Mouse (Mus musculus) CH12.LX (cell line): ENCODE results near the gene Mrpl39. TPM values are rescaled to one million over a fixed set of nuclear protein-coding genes. Genes with fewer than 3 reads are reported as not detected.
A peak's percentile ranks its signal among the peaks of the same experiment; 100 is the strongest.

Experiments used
- DNase-seq: peaks from one replicate; pipeline ENCODE4 v3.0.0-alpha.2; 2013; ENCODE audit errors: extremely low read depth
- H3K27ac ChIP-seq: 2 replicates; pipeline ENCODE4 v1.5.1; 2012; ENCODE audit warnings: low read depth, mild to moderate bottlenecking, control low read depth, moderate library complexity; ENCODE audit not compliant: insufficient read depth
- H3K27me3 ChIP-seq: replicated peaks from 2 replicates; pipeline ENCODE3; 2012; ENCODE audit warnings: inconsistent platforms
- H3K36me3 ChIP-seq, 2 experiments: replicated peaks in 1 of 2; 2 replicates each; pipeline versions ENCODE3 to v1.6.1; 2012; ENCODE audit warnings: inconsistent platforms in 1 of 2, low read length in 1 of 2, mild to moderate bottlenecking in 1 of 2, mixed read lengths in 1 of 2, moderate library complexity in 1 of 2; ENCODE audit not compliant: control insufficient read depth in 1 of 2, insufficient read depth in 1 of 2
- H3K4me1 ChIP-seq, 2 experiments: 2 replicates each; pipeline ENCODE4 v1.6.1; 2012; ENCODE audit warnings: inconsistent platforms in 1 of 2, moderate library complexity in 1 of 2; ENCODE audit not compliant: insufficient read depth in 2 of 2, control insufficient read depth in 1 of 2
- H3K4me2 ChIP-seq: 2 replicates; pipeline ENCODE4 v1.6.1; 2012; ENCODE audit warnings: low read depth, mild to moderate bottlenecking, control low read depth; ENCODE audit not compliant: poor library complexity, insufficient read depth, severe bottlenecking
- H3K4me3 ChIP-seq, 3 experiments: fragments of 150-350 bp in 1 of 3; sonication (generic) in 1 of 3; replicated peaks in 1 of 3; 2 replicates each; pipeline versions ENCODE3 to v1.5.1; 2011 to 2012; ENCODE audit warnings: low read depth in 2 of 3, low read length in 2 of 3, mild to moderate bottlenecking in 2 of 3, moderate library complexity in 2 of 3, control low read depth in 1 of 3, improper control_type of control experiment in 1 of 3, inconsistent platforms in 1 of 3, mixed read lengths in 1 of 3; ENCODE audit not compliant: poor library complexity in 1 of 3
- H3K79me2 ChIP-seq: replicated peaks from 2 replicates; pipeline ENCODE4 v1.6.1; 2012; ENCODE audit warnings: mild to moderate bottlenecking, moderate library complexity; ENCODE audit not compliant: control insufficient read depth, poor library complexity, insufficient read depth, severe bottlenecking; ENCODE audit errors: extremely low read depth
- H3K9ac ChIP-seq: 2 replicates; pipeline ENCODE4 v1.6.1; 2012; ENCODE audit warnings: low read depth, mild to moderate bottlenecking, control low read depth, moderate library complexity; ENCODE audit not compliant: insufficient read depth
- H3K9me3 ChIP-seq: replicated peaks from 2 replicates; pipeline ENCODE3; 2012; ENCODE audit warnings: low read length, inconsistent platforms, mixed read lengths
- BHLHE40 ChIP-seq: IDR thresholded peaks from 2 replicates; pipeline ENCODE4 v1.6.1; 2011; ENCODE audit warnings: mild to moderate bottlenecking, low read depth, low read length, improper control_type of control experiment
- HCFC1 ChIP-seq: IDR thresholded peaks from 2 replicates; pipeline ENCODE4 v1.6.1; 2012; ENCODE audit warnings: low read depth, mild to moderate bottlenecking, inconsistent platforms, low read length, improper control_type of control experiment
- IRF4 ChIP-seq: IDR thresholded peaks from 2 replicates; pipeline ENCODE4 v1.6.1; 2014; ENCODE audit warnings: low read depth, mild to moderate bottlenecking, inconsistent platforms, low read length, improper control_type of control experiment
- KAT2A ChIP-seq: IDR thresholded peaks from 2 replicates; pipeline ENCODE4 v1.6.1; 2012; ENCODE audit warnings: low read length, improper control_type of control experiment, inconsistent platforms; ENCODE audit not compliant: insufficient replicate concordance
- MAFK ChIP-seq: IDR thresholded peaks from 2 replicates; pipeline ENCODE4 v1.6.1; 2011; ENCODE audit warnings: low read length, improper control_type of control experiment; ENCODE audit not compliant: insufficient replicate concordance
- SMC3 ChIP-seq: IDR thresholded peaks from 2 replicates; pipeline ENCODE4 v1.6.1; 2011; ENCODE audit warnings: low read depth, low read length, improper control_type of control experiment
- TCF12 ChIP-seq: IDR thresholded peaks from 2 replicates; pipeline ENCODE4 v1.6.1; 2014; ENCODE audit warnings: low read depth, mild to moderate bottlenecking, inconsistent platforms, low read length, improper control_type of control experiment
- ZMIZ1 ChIP-seq: IDR thresholded peaks from 2 replicates; pipeline ENCODE4 v1.6.1; 2012; ENCODE audit warnings: low read depth, mild to moderate bottlenecking, inconsistent platforms, low read length, improper control_type of control experiment
- ZNF384 ChIP-seq: IDR thresholded peaks from 2 replicates; pipeline ENCODE4 v1.6.1; 2012; ENCODE audit warnings: low read depth, low read length, improper control_type of control experiment, inconsistent platforms
- dilution Hi-C: fragments of 300-500 bp; cut with MboI; formaldehyde crosslinking; loops from 2 replicates; pipeline ENCODE4 v1.14.3; 2020; ENCODE audit warnings: low sequenced_read_pairs; ENCODE audit not compliant: extremely low pct_unique_long_range_greater_than_20kb, extremely low pct_ligation_motif_present
- in situ Hi-C: fragments of 300-500 bp; cut with MboI; formaldehyde crosslinking; loops from 3 replicates; pipeline ENCODE4 v1.14.3; 2019; ENCODE audit warnings: low sequenced_read_pairs, low pct_ligation_motif_present, low pct_unique_long_range_greater_than_20kb, mixed read lengths
- polyA plus RNA-seq: library from polyadenylated mRNA; unstranded; fragments of >175 nt; gene quantifications from 2 replicates; pipeline ENCODE4 v1.2.1, GENCODE M21; 2012; ENCODE audit warnings: low read depth; ENCODE audit not compliant: insufficient read length
- total RNA-seq, 2 experiments: library from RNA; depleted of rRNA; stranded (reverse); fragments of 300-350 nt in 1 of 2; fragments of >200 nt in 1 of 2; gene quantifications; 2 replicates each; pipeline ENCODE4 v1.2.3; 2012 to 2014

The Mrpl39 gene
- total and polyA plus RNA-seq, 3 experiments = 102 to 123 (median 110) TPM

- Histone ChIP-seq H3K4me1 (no peaks in the 10 kb centered on the region), H3K79me2 (no peaks in the 10 kb centered on the region), H3K4me2 (peak overlapping the region; percentile 37), H3K36me3 (peaks cover 0 to under 1% of the 10 kb centered on the region in 2 experiments), H3K9ac (no peak overlapping the region), H3K27ac (no peak overlapping the region), H3K9me3 (no peaks in the 10 kb centered on the region), H3K27me3 (peaks cover 1% of the 10 kb centered on the region), H3K4me3 (no peak overlapping the region)
- in situ Hi-C loops (no loop called here), dilution Hi-C loops (no loop called here)
- no peak for DNase-seq
- TF ChIP-seq KAT2A (no peak), SMC3 (no peak), ZMIZ1 (no peak), MAFK (no peak), HCFC1 (no peak)
Measured at GRCm38 (mm10) chr16:84769182-84769581, 33.6 kb upstream of the Mrpl39 start.

- in situ Hi-C loops (no loop called here), dilution Hi-C loops (no loop called here)
- no peaks in the 10 kb centered on the region for H3K79me2 ChIP-seq
- TF ChIP-seq ZNF384 = no peak
- no peak for TF ChIP-seq BHLHE40
- no peaks in the 10 kb centered on the region for H3K4me1 ChIP-seq
- no peak overlapping the region for H3K9ac ChIP-seq
- no peak overlapping the region for H3K27ac ChIP-seq
- no peaks in the 10 kb centered on the region for H3K36me3 ChIP-seq
- H3K4me3 ChIP-seq = no peak overlapping the region
- no peak for DNase-seq
- H3K27me3 ChIP-seq = peaks cover 1% of the 10 kb centered on the region
- no peaks in the 10 kb centered on the region for H3K9me3 ChIP-seq
- H3K4me2 ChIP-seq = no peak overlapping the region
Measured at GRCm38 (mm10) chr16:84767956-84768355, 32.4 kb upstream of the Mrpl39 start.

- Histone ChIP-seq H3K4me3 (no peak overlapping the region), H3K9ac (no peak overlapping the region), H3K9me3 (no peaks in the 10 kb centered on the region), H3K36me3 (no peaks in the 10 kb centered on the region), H3K27ac (no peak overlapping the region), H3K27me3 (peaks cover 7% of the 10 kb centered on the region), H3K4me2 (no peak overlapping the region), H3K79me2 (no peaks in the 10 kb centered on the region), H3K4me1 (no peaks in the 10 kb centered on the region)
- TF ChIP-seq BHLHE40 (no peak), IRF4 (no peak), TCF12 (no peak)
- no peak for DNase-seq
- in situ Hi-C loops (no loop called here), dilution Hi-C loops (no loop called here)
Measured at GRCm38 (mm10) chr16:84745721-84746306, 10.3 kb upstream of the Mrpl39 start.
